Mouse (Mus musculus) lung, adult 2 months (tissue): ENCODE measurements at regions not wholly inside any gene's neighbourhood (a gene's known extent, or its start where the extent isn't known, plus 50 kb on each side); places are given as distances from the start of the nearest gene placed in this dataset.

ENCODE experiments used
- DNase-seq: peaks from one replicate; pipeline ENCODE4 v3.0.0; 2022
- H3K4me1 ChIP-seq: fragments of 200-500 bp; 2 replicates; pipeline ENCODE4 v1.6.1; 2011; ENCODE audit warnings: low read length; ENCODE audit not compliant: control insufficient read depth, insufficient read depth
- H3K4me3 ChIP-seq: fragments of 200-500 bp; replicated peaks from 2 replicates; pipeline ENCODE3; 2011; ENCODE audit warnings: low read depth, mild to moderate bottlenecking, control low read depth, low read length; ENCODE audit errors: extremely low read depth
- CTCF ChIP-seq: fragments of 200-500 bp; IDR thresholded peaks from 2 replicates; pipeline ENCODE4 v1.5.1; 2011; ENCODE audit warnings: mild to moderate bottlenecking, low read length, control low read depth; ENCODE audit not compliant: insufficient read depth
- POLR2A ChIP-seq: fragments of 200-500 bp; IDR thresholded peaks from 2 replicates; pipeline ENCODE4 v1.6.1; 2011; ENCODE audit warnings: low read depth, mild to moderate bottlenecking, control low read depth, low read length, borderline replicate concordance; ENCODE audit errors: extremely low read depth
- WGBS: fragments of 180-500 bp; shearing (Covaris S2); methylation state at CpG from one replicate; pipeline ENCODE4 v1.1.7; 2018; 5-methylcytosine and 5-hydroxymethylcytosine counted together

DNA sequence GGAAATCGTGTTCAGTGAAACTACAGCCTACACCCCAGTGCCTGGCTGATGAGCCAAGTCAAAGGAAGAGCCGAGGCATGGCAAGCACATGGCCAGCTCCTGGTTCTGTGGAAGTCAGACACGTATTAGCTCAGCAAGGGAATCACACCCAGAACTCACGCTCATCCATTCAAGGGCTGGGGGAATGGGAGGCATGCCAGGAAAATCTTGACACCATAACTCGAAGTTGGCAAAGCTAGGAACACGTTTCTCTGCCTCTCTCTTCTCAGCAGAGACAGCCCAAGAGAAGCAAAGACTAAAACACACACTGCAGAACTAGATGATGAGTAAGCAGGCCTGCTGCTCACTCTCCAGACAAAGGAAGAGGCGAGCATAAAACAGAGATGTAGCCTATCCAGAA is 53.5 kb upstream of the Ypel5 start:
- no peak for DNase-seq
- 46% methylated on average over 7 of the region's 7 CpGs for WGBS

DNA sequence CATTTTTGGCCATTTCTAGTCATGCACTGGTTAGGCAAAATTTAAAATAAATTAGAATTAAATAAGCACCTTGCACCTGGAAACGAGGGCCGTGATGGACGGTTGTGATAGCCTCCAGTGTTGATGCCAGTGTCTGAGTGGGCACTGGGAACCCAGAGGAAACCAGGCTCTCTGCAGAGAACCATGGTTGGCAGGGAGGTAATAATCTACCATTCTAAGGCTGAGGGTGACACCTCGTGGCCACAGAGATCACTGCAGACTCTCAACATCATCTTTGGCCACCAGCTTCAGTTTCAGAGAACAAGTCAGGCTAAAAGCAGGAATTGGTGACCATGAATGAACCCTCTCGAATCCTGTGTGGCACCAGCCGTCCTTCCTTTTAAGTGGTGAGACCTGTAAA is 54.5 kb upstream of the Ypel5 start:
- DNase-seq: peak; percentile 60
- no peaks in the 10 kb centered on the region for H3K4me1 ChIP-seq
- TF ChIP-seq CTCF: peak; percentile 81
- TF ChIP-seq POLR2A: no peak
- WGBS: 10% methylated on average over 6 of the region's 6 CpGs
- H3K4me3 ChIP-seq: no peak overlapping the region

More for the DNA sequence above, 53.5 kb upstream of the Ypel5 start:
- Histone ChIP-seq H3K4me1 (no peaks in the 10 kb centered on the region; the same call in 1 of the 2 replicates), H3K4me3 (no peak overlapping the region)
- TF ChIP-seq CTCF (no peak), POLR2A (no peak)

DNA sequence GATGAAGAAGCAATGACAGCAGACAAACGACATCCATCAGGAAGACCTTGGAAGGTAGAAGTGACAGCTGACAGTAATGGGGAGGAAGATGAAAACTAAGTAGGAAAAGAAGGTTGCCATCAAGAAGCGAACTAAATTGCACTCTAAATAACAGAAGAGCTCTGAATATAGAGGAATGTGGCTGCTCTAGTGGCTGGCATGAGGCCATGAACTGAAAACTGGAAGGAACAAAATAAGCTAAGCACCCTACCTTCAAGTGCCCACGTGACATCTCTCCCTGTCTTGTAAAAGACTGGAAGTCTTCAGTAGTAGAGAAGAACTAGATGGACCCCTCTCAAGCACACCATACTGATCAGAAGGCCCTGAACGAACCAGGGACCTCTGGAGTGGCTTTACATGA is 68.0 kb upstream of the Ypel5 start:
- Histone ChIP-seq H3K4me1 (no peaks in the 10 kb centered on the region), H3K4me3 (no peak overlapping the region)
- TF ChIP-seq POLR2A: no peak
- no peak for TF ChIP-seq CTCF
- 53% methylated on average over 4 of the region's 4 CpGs for WGBS
- DNase-seq: no peak

DNA sequence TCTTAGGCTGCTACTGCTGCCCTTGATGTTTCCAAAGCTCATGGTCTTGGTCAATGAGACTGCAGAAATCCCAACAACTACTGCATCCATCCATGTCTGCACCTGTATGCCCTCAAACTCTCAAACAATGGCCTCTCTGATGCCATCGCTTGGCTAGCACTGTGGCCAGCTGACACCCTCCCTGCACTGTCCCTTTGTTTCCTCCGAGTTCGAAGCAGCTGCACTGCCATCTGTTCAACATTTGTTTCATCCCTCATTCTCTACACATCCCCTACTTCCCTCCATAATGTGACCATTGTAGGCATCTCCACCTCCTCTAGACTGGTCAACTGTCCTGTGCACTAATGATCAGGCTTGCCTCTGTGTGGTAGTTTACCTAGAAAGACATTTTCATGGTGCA is 75.3 kb upstream of the Ypel5 start:
- H3K4me1 ChIP-seq: no peaks in the 10 kb centered on the region
- H3K4me3 ChIP-seq: no peak overlapping the region
- TF ChIP-seq POLR2A: no peak
- 81% methylated on average over 3 of the region's 3 CpGs for WGBS
- DNase-seq: no peak

- TF ChIP-seq POLR2A: no peak
- TF ChIP-seq CTCF: no peak
- 48% methylated on average over 4 of the region's 4 CpGs for WGBS
- no peak for DNase-seq
Observed at GRCm38 (mm10) chr17:72746411-72746810, 89.8 kb upstream of the Ypel5 start.

GRCm38 (mm10) chr17:72733006-72733405 is 103.2 kb upstream of the Ypel5 start:
- no peak for DNase-seq
- 94% methylated on average over 1 of the region's 1 CpGs for WGBS
- no peaks in the 10 kb centered on the region for H3K4me1 ChIP-seq
- no peak overlapping the region for H3K4me3 ChIP-seq
- TF ChIP-seq POLR2A (no peak), CTCF (no peak)

More at GRCm38 (mm10) chr17:72746411-72746810, 89.8 kb upstream of the Ypel5 start:
- no peak overlapping the region for H3K4me3 ChIP-seq
- H3K4me1 ChIP-seq: no peaks in the 10 kb centered on the region

DNA sequence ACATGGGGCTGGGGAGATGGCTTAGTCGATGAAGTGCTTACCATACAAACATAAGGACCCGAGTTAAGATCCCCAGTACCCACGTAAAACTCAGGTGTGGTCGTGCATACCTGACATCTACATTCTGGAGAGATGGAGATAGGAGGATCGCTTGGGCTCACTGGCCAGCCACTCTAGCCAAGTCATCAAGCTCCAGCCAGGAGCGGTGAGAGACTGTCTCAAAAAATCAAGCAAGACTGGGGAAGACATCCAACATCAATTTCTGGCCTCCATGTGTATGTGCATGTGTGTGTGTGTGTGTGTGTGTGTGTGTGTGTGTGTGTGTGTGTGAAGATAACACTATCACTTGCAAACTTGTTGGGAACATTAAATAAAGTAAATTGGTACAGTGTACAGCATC is 104.6 kb upstream of the Ypel5 start:
- H3K4me1 ChIP-seq: no peaks in the 10 kb centered on the region
- no peak for DNase-seq
- 76% methylated on average over 6 of the region's 6 CpGs for WGBS
- H3K4me3 ChIP-seq: no peak overlapping the region
- TF ChIP-seq POLR2A: no peak
- no peak for TF ChIP-seq CTCF

DNA sequence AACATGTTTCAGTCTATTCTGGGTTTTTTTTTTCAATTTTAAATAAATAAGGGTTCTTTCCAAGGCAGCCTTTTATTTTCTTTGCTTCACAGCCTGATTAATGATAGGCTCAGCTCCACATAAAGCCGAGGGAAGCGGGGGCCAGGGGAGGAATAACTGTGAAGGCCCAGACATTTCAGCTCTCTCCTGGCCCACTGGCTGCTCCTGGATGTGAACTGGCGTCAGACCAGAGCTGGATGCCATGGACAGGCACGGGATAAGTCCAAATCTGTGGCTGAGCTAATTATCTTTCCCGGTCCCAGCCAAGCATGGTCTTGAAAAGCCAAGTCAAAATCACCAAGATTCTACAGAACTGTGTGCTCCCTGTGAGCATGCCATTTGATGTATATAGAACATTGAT is 105.1 kb upstream of the Ypel5 start:
- H3K4me1 ChIP-seq: no peaks in the 10 kb centered on the region
- no peak for DNase-seq
- WGBS: 65% methylated on average over 5 of the region's 5 CpGs
- no peak overlapping the region for H3K4me3 ChIP-seq
- TF ChIP-seq CTCF (no peak), POLR2A (no peak)

DNA sequence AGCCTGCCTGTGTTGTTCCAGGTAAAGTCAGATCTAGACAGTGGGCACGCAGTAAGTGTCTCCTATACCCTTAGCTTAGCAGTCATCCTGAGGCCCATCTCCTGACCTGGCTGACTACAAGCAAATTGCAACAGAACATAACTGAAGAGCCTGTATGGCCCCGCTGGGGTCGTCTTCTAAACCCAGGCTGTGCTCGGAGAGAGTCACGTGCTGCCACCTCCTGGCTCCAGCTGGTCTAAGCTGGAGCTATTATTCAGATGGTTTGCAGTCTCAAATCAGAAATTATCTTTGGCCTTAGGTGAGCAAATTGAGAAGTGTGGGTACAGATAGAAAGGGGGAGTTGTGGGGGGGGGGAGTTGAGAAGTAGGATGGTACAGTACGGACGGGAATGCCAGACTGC is 115.5 kb upstream of the Ypel5 start:
- H3K4me1 ChIP-seq: no peaks in the 10 kb centered on the region
- no peak for TF ChIP-seq POLR2A
- no peak for TF ChIP-seq CTCF
- 46% methylated on average over 7 of the region's 7 CpGs for WGBS
- no peak for DNase-seq
- H3K4me3 ChIP-seq: no peak overlapping the region

GRCm38 (mm10) chr17:72719618-72720017 is 115.2 kb upstream of the Alk start:
- H3K4me1 ChIP-seq: no peaks in the 10 kb centered on the region
- H3K4me3 ChIP-seq: no peak overlapping the region
- 66% methylated on average over 4 of the region's 4 CpGs for WGBS
- DNase-seq: no peak
- no peak for TF ChIP-seq POLR2A
- no peak for TF ChIP-seq CTCF

DNA sequence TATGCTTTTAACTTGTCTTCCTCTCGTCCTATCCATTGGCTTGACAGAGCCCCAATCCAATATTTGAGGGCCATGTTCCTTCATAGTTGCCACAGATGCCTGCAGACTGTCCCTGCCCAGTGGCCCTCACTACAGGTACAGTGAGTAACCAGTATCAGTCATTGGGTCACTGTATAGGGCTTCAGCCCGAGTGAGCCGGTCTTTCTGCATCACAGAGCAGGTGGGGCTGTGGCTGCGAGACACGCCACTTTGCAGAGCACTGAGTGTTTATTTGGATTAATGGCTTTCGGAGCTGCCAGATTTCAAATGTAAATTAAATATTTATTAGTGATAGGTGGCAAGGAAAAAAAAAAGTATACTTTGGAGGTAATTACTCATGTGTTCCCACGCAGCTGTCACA is 87.2 kb upstream of the Alk start:
- Histone ChIP-seq H3K4me3 (no peak overlapping the region), H3K4me1 (no peaks in the 10 kb centered on the region)
- DNase-seq: no peak
- WGBS: 46% methylated on average over 7 of the region's 7 CpGs
- TF ChIP-seq CTCF (no peak), POLR2A (no peak)
